Mouse (Mus musculus) liver, postnatal 0 days (tissue): Measurements from ENCODE around the gene Csrp1.

ENCODE experiments used
- CTCF ChIP-seq: sonication (generic); IDR thresholded peaks from 2 replicates; pipeline ENCODE4 v1.5.1; 2016; ENCODE audit warnings: antibody characterized with exemption, low read depth
- EP300 ChIP-seq: IDR thresholded peaks from 2 replicates; pipeline ENCODE4 v1.6.1; 2016; ENCODE audit warnings: antibody characterized with exemption, low read depth, mild to moderate bottlenecking

GRCm38 (mm10) chr1:135724134-135724533, 4.3 kb downstream of the Csrp1 start:
- TF ChIP-seq EP300 (no peak), CTCF (no peak)
